Mouse (Mus musculus) G1E-ER4 (cell line): ENCODE measurements around the gene Gm19668. TPM values are rescaled to one million over a fixed set of nuclear protein-coding genes. Genes with fewer than 3 reads are reported as not detected.
"Not testable (repeated sequence)": the region's sequence is repeated elsewhere in the genome, so short reads cannot be mapped to it uniquely, and the experiment has no call there.

Experiments
- GATA1 ChIP-seq: IDR thresholded peaks from one replicate; pipeline ENCODE4 v1.8.0; 2012; ENCODE audit warnings: low read length, inconsistent platforms
- polyA plus RNA-seq: library from polyadenylated mRNA; stranded (reverse); fragments of >175 nt; gene quantifications from 2 replicates; pipeline ENCODE4 v1.2.3, GENCODE M21; 2012

Gene Gm19668
- polyA plus RNA-seq, 1 experiment, result not detected

- not testable (repeated sequence) for TF ChIP-seq GATA1
Measured at GRCm38 (mm10) chr10:77776844-77777243, 22.1 kb downstream of the Gm19668 start, which contains the start of gene Gm7138. TSS of gene Gm7138 (minus strand) at chr10:77776944.

GRCm38 (mm10) chr10:77771225-77771624 is 27.7 kb downstream of the Gm19668 start, which contains the start of gene Gm3238:
TSS of gene Gm3238 (minus strand) at chr10:77771325.
- not testable (repeated sequence) for TF ChIP-seq GATA1

- no peak for TF ChIP-seq GATA1
Measured at GRCm38 (mm10) chr10:77769727-77770126, 29.2 kb downstream of the Gm19668 start.

DNA sequence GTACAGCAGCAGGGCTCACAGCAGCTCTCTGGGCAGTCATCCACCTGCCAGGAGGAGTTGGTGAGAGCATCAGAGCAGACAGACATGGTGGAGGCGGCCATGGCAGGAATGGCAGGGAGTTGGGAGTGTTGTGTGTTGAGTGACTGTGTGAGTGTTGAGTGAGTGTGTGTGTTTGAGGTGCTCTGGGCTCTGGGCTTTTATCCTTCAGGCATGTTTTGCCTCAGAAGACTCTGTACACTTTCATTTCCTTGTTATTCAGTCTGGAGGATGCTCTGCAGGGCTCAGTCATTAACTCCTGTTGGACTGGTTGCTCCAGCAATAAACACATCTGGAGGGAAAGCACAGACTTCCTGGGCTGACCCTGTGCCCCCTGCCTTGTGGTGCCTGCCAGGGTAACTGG is 39.4 kb downstream of the Gm19668 start, which contains the start of gene Gm3233:
Gene Gm3233, minus strand, starts transcription at position 101 of the 400 bp plus-strand sequence.
- not testable (repeated sequence) for TF ChIP-seq GATA1

DNA sequence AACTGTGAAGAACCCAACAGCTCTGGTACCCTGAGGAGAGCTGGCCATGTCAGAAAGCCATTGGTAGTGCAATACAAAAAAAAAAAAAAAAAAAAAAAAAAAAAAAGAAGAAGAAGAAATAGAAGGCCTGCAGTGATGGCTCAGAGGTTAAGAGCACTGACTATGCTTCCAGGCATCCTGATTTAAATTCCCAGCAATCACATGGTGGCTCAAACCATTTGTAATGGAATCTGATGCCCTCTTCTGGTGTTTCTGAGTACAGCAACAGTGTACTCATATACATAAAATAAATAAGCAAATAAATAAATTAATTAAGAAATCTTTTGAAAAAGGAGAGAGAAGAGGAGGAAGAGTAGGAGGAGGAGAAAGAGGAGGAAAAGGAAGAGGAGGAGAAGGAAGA is 45.5 kb downstream of the Gm19668 start:
- no peak for TF ChIP-seq GATA1

GRCm38 (mm10) chr10:77751254-77751653 is 47.7 kb downstream of the Gm19668 start, which contains the start of gene Gm9736:
TSS of gene Gm9736 (minus strand) at chr10:77751354.
- not testable (repeated sequence) for TF ChIP-seq GATA1

Other genes with a start within 250 kb of the Gm19668 start
- 101 and 130 TPM in 2 replicates for gene Pttg1ip, start 217.4 kb downstream of the Gm19668 start, polyA plus RNA-seq
- 166 and 172 TPM in 2 replicates for gene Sumo3, start 193.0 kb downstream of the Gm19668 start, polyA plus RNA-seq
- 0.54 TPM in 1 of 2 replicates, not detected in the other for gene Gm49325, start 192.9 kb downstream of the Gm19668 start, polyA plus RNA-seq
- gene Ube2g2, start 176.9 kb downstream of the Gm19668 start, polyA plus RNA-seq, result 30.8 and 39.8 TPM in 2 replicates
- not detected in 2 replicates for gene Tspear, start 112.6 kb downstream of the Gm19668 start, polyA plus RNA-seq
- gene Gm19402, start 108.4 kb downstream of the Gm19668 start, polyA plus RNA-seq, result not detected in 2 replicates
- gene Gm9508, start 101.9 kb downstream of the Gm19668 start, polyA plus RNA-seq, result not detected in 2 replicates
- gene Gm10272, start 92.5 kb downstream of the Gm19668 start, polyA plus RNA-seq, result not detected in 2 replicates
- gene Gm10024, start 87.7 kb downstream of the Gm19668 start, polyA plus RNA-seq, result not detected in 2 replicates
- gene Gm10142, start 83.3 kb downstream of the Gm19668 start, polyA plus RNA-seq, result not detected in 2 replicates
- not detected in 2 replicates for gene Krtap12-1, start 78.5 kb downstream of the Gm19668 start, polyA plus RNA-seq
- gene Gm10100, start 72.6 kb downstream of the Gm19668 start, polyA plus RNA-seq, result not detected in 2 replicates
- not detected in 2 replicates for gene Gm18596, start 56.5 kb downstream of the Gm19668 start, polyA plus RNA-seq
- not detected in 2 replicates for gene Gm9736, start 47.8 kb downstream of the Gm19668 start, polyA plus RNA-seq
- gene Gm3233, start 39.5 kb downstream of the Gm19668 start, polyA plus RNA-seq, result not detected in 2 replicates
- not detected in 2 replicates for gene Gm3238, start 27.8 kb downstream of the Gm19668 start, polyA plus RNA-seq
- not detected in 2 replicates for gene Gm7138, start 22.2 kb downstream of the Gm19668 start, polyA plus RNA-seq
- gene Gm3250, start 16.6 kb downstream of the Gm19668 start, polyA plus RNA-seq, result not detected in 2 replicates
- not detected in 2 replicates for gene Gm7137, start 10.9 kb downstream of the Gm19668 start, polyA plus RNA-seq
- not detected in 2 replicates for gene Gm9639, start 4.1 kb downstream of the Gm19668 start, polyA plus RNA-seq
- gene Gm9507, start 12.7 kb upstream of the Gm19668 start, polyA plus RNA-seq, result not detected in 2 replicates
- gene Gm2696, start 15.5 kb upstream of the Gm19668 start, polyA plus RNA-seq, result not detected in 2 replicates
- not detected in 2 replicates for gene Krtap10-4, start 28.0 kb upstream of the Gm19668 start, polyA plus RNA-seq
- not detected in 2 replicates for gene Krtap10-10, start 36.8 kb upstream of the Gm19668 start, polyA plus RNA-seq
- gene Gm36176, start 47.7 kb upstream of the Gm19668 start, polyA plus RNA-seq, result not detected in 2 replicates
- gene Gm10318, start 53.7 kb upstream of the Gm19668 start, polyA plus RNA-seq, result not detected in 2 replicates
- not detected in 2 replicates for gene Gm3285, start 62.8 kb upstream of the Gm19668 start, polyA plus RNA-seq
- not detected in 2 replicates for gene Lrrc3, start 103.4 kb upstream of the Gm19668 start, polyA plus RNA-seq
- not detected in 2 replicates for gene Trpm2, start 171.4 kb upstream of the Gm19668 start, polyA plus RNA-seq
- 27.6 and 27.7 TPM in 2 replicates for gene 1810043G02Rik, start 179.4 kb upstream of the Gm19668 start, polyA plus RNA-seq
- 111 and 128 TPM in 2 replicates for gene Pfkl, start 210.9 kb upstream of the Gm19668 start, polyA plus RNA-seq
- not detected in 2 replicates for gene Dnmt3l, start 242.8 kb upstream of the Gm19668 start, polyA plus RNA-seq
- 0.09 TPM in 1 of 2 replicates, not detected in the other for gene Aire, start 244.5 kb upstream of the Gm19668 start, polyA plus RNA-seq